8 mouse cellular contexts compared by ENCODE assay signal in genomic region chrX:96095509-96096499, GRCm38 (mm10). TPM values are rescaled to one million over a fixed set of nuclear protein-coding genes. Genes with fewer than 3 reads are reported as not detected.
A peak's percentile ranks its signal among the peaks of the same experiment; 100 is the strongest.
DNase-seq lines count a peak whose midpoint lies in the region; ATAC-seq and TF ChIP-seq lines count a peak whose summit lies in the region.

Gene Msn, plus strand, starts transcription at chrX:96096042.

- peak; percentile 87 for ATAC-seq in erythroblast, adult 5-6 weeks (replicated peaks; ENCODE audit: low FRiP score, poor library complexity, severe bottlenecking)
- peak; percentile 86 for ATAC-seq in heart, embryonic 11.5 days (replicated peaks; ENCODE audit: insufficient number of reproducible peaks, low FRiP score, low TSS enrichment)
- peak; percentile 89 for ATAC-seq in kidney, embryonic 15.5 days (replicated peaks; ENCODE audit: low FRiP score)
- peak; percentile 89 for ATAC-seq in liver, embryonic 12.5 days

- no peaks in the 10 kb centered on the region for H3K27me3 ChIP-seq in heart, embryonic 11.5 days (ENCODE audit: control insufficient read depth, insufficient read depth, low read length)
- H3K27me3 ChIP-seq in kidney, embryonic 15.5 days: peaks cover 16% of the 10 kb centered on the region; the same call in 1 of the 2 replicates
- 0 out of 2 replicates have a peak, but pooled peaks cover 13% of the 10 kb centered on the region for H3K27me3 ChIP-seq in liver, embryonic 12.5 days (replicated peaks)
- no peaks in the 10 kb centered on the region for H3K27me3 ChIP-seq in myocyte (ENCODE audit: control insufficient read depth, insufficient read depth, insufficient read length)
- H3K27me3 ChIP-seq in splenic B cell, adult 2 months (ENCODE audit: control insufficient read depth, insufficient read depth, low read length, poor library complexity, severe bottlenecking): no peaks in the 10 kb centered on the region

- H3K79me2 ChIP-seq in myocyte (ENCODE audit: control insufficient read depth, insufficient read depth): peaks cover 49% of the 10 kb centered on the region

- DNase-seq in CD4-positive, CD25-positive, alpha-beta regulatory T cell, adult 2 months (ENCODE audit: low read depth, low spot score): peak; percentile 86
- DNase-seq in adrenal gland, postnatal 4 days (ENCODE audit: low spot score in 2 of 2): peak; percentile 13 to 30
- peak; percentile 87 for DNase-seq in splenic B cell, adult 2 months (ENCODE audit: low read depth, low spot score)

- H3K36me3 ChIP-seq in heart, embryonic 11.5 days (ENCODE audit: control insufficient read depth, insufficient read depth, low read length): no peaks in the 10 kb centered on the region
- no peaks in the 10 kb centered on the region for H3K36me3 ChIP-seq in kidney, embryonic 15.5 days
- no peaks in the 10 kb centered on the region for H3K36me3 ChIP-seq in liver, embryonic 12.5 days
- H3K36me3 ChIP-seq in myocyte (ENCODE audit: control insufficient read depth, insufficient read depth): peaks cover 7% of the 10 kb centered on the region
- H3K36me3 ChIP-seq in splenic B cell, adult 2 months (ENCODE audit: control insufficient read depth, insufficient read depth, low read length, poor library complexity, severe bottlenecking): peaks cover 3% of the 10 kb centered on the region; the same call in 1 of the 2 replicates

- H3K4me1 ChIP-seq in heart, embryonic 11.5 days (ENCODE audit: control insufficient read depth, insufficient read depth, low read length): no peaks in the 10 kb centered on the region; the same call in 1 of the 2 replicates
- H3K4me1 ChIP-seq in kidney, embryonic 15.5 days: no peaks in the 10 kb centered on the region
- peaks cover 20% of the 10 kb centered on the region for H3K4me1 ChIP-seq in liver, embryonic 12.5 days

- peak within 1 kb of the TSS; percentile 60 for H3K4me2 ChIP-seq in heart, embryonic 11.5 days
- H3K4me2 ChIP-seq in kidney, embryonic 15.5 days: peak within 1 kb of the TSS; percentile 63
- H3K4me2 ChIP-seq in liver, embryonic 12.5 days: peak within 1 kb of the TSS; percentile 73
- H3K4me2 ChIP-seq in myocyte (ENCODE audit: low read depth): peak within 1 kb of the TSS; percentile 72

- peak within 1 kb of the TSS; percentile 52 for H3ac ChIP-seq in myocyte (ENCODE audit: control insufficient read depth, insufficient read length)

- H3K9ac ChIP-seq in heart, embryonic 11.5 days (ENCODE audit: low read depth, low read length): peak within 1 kb of the TSS; percentile 82
- peak within 1 kb of the TSS; percentile 47 for H3K9ac ChIP-seq in kidney, embryonic 15.5 days
- H3K9ac ChIP-seq in liver, embryonic 12.5 days: peak within 1 kb of the TSS; percentile 76

- whole genome bisulfite sequencing in heart, embryonic 11.5 days (ENCODE audit: insufficient replicate concordance): 15% methylated on average over 37 of the region's 44 CpGs
- WGBS in kidney, embryonic 15.5 days: 30% methylated on average over 37 of the region's 44 CpGs
- 8% methylated on average over 42 of the region's 44 CpGs for WGBS in liver, embryonic 12.5 days (ENCODE audit: insufficient replicate concordance)

- H3K27ac ChIP-seq in heart, embryonic 11.5 days (ENCODE audit: low read depth, low read length): peak within 1 kb of the TSS; percentile 81
- peak within 1 kb of the TSS; percentile 85 for H3K27ac ChIP-seq in kidney, embryonic 15.5 days
- H3K27ac ChIP-seq in liver, embryonic 12.5 days: peak within 1 kb of the TSS; percentile 84

- peak within 1 kb of the TSS; percentile 61 for H3K4me3 ChIP-seq in heart, embryonic 11.5 days (ENCODE audit: low read depth, low read length)
- peak within 1 kb of the TSS; percentile 61 for H3K4me3 ChIP-seq in kidney, embryonic 15.5 days (replicated peaks)
- H3K4me3 ChIP-seq in liver, embryonic 12.5 days: peak within 1 kb of the TSS; percentile 71
- peak within 1 kb of the TSS; percentile 95 for H3K4me3 ChIP-seq in myocyte

- no peaks in the 10 kb centered on the region for H3K9me3 ChIP-seq in heart, embryonic 11.5 days (replicated peaks; ENCODE audit: control insufficient read depth, low read length)
- no peaks in the 10 kb centered on the region for H3K9me3 ChIP-seq in kidney, embryonic 15.5 days (replicated peaks)
- H3K9me3 ChIP-seq in liver, embryonic 12.5 days (replicated peaks): no peaks in the 10 kb centered on the region

- TF ChIP-seq POLR2A in myocyte (IDR thresholded peaks at IDR 0.05; ENCODE audit: insufficient read length, low read depth): peak; percentile 91

TF ChIP-seq in myocyte, 11 proteins besides CTCF, POLR2A, EP300 and RAD21:
- TF ChIP-seq MYOG (IDR thresholded peaks at IDR 0.05; ENCODE audit: control insufficient read depth in 1 of 3, insufficient read depth in 1 of 3, insufficient read length in 2 of 3, low read depth in 2 of 3): no peak
- TF ChIP-seq POLR2AphosphoS2 (IDR thresholded peaks at IDR 0.05; ENCODE audit: insufficient read length, low read depth): peak; percentile 93
- TF ChIP-seq REST (IDR thresholded peaks at IDR 0.05; ENCODE audit: insufficient read depth, insufficient read length): no peak
- TF ChIP-seq E2F4 (IDR thresholded peaks at IDR 0.05; ENCODE audit: insufficient read depth): peak; percentile 32
- peak; percentile 39 for TF ChIP-seq SRF (IDR thresholded peaks at IDR 0.05; ENCODE audit: control insufficient read depth, insufficient read length, low read depth)
- TF ChIP-seq TCF3 (IDR thresholded peaks at IDR 0.05; ENCODE audit: insufficient read length, low read depth): no peak
- no peak for TF ChIP-seq USF1 (IDR thresholded peaks at IDR 0.05; ENCODE audit: low read depth)
- TF ChIP-seq MYOD1 (IDR thresholded peaks at IDR 0.05; ENCODE audit: control insufficient read depth in 1 of 3, insufficient read length in 2 of 3, low read depth in 2 of 3): no peak

RNA-seq across cellular contexts. Expression of gene Msn, which starts in this region (rescaled TPM):
- 100 to 1,000 TPM; 154 TPM for total RNA-seq in adrenal gland, postnatal 4 days (2021)
- 110 and 131 TPM in 2 replicates for total RNA-seq in erythroblast, adult 5-6 weeks (2015; ENCODE audit: low replicate concordance)
- 38.0 and 38.9 TPM in 2 replicates for total RNA-seq in erythroblast, adult 5-6 weeks (2017; ENCODE audit: low replicate concordance)
- 162 and 213 TPM in 2 replicates for polyA plus RNA-seq in heart, embryonic 11.5 days (2014; fragmentation: Nextera tagmentation; extraction: Ambion mirVana)
- polyA plus RNA-seq in kidney, embryonic 15.5 days (2015; fragmentation: Nextera tagmentation; extraction: Ambion mirVana): 125 and 132 TPM in 2 replicates
- 76.7 and 79.1 TPM in 2 replicates for polyA plus RNA-seq in liver, embryonic 12.5 days (2016; fragmentation: Nextera tagmentation; extraction: Ambion mirVana)
- polyA plus RNA-seq in myocyte (2012; fragmentation: generic; extraction: Trizol): 254 TPM

Comparison
In these comparisons a context has a peak if more than half of its experiments do, and no peak if none do; other contexts are left out.
1. Peak in every context shown above with its lines: DNase-seq, ATAC-seq, H3K4me3 ChIP-seq and H3K27ac ChIP-seq.
2. DNase-seq: peak in every context shown above with its lines; median percentile 87 in splenic B cell, adult 2 months; 86 in CD4-positive, CD25-positive, alpha-beta regulatory T cell, adult 2 months; 22 in adrenal gland, postnatal 4 days.